Mouse (Mus musculus): Measurements from ENCODE around the gene Prkn.
A peak's percentile ranks its signal among the peaks of the same experiment; 100 is the strongest.
"Not testable (repeated sequence)": the region's sequence is repeated elsewhere in the genome, so short reads cannot be mapped to it uniquely, and the experiment has no call there.

Gene Prkn

DNA sequence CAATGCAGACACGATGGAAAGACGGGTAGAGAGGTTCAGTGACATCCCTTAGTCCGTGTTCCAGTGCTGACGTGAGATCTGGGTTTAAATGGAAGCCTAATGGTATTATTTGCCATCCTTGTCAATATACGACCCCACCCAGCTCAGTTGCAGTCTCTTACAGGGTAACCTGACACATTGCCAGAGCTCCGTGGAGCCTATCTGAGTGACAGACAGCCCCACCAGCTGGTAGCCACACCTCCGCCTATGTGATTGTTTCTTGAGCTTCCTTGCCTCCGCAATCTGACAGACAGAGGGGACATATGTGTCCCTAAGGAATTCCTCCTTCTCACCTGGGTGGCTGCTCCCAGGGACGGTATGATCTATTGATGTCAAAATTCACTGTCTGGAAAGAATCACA is 1141.5 kb downstream of the Prkn start:
- no peak for DNase-seq (ENCODE audit: low spot score in 2 of 2)

DNA sequence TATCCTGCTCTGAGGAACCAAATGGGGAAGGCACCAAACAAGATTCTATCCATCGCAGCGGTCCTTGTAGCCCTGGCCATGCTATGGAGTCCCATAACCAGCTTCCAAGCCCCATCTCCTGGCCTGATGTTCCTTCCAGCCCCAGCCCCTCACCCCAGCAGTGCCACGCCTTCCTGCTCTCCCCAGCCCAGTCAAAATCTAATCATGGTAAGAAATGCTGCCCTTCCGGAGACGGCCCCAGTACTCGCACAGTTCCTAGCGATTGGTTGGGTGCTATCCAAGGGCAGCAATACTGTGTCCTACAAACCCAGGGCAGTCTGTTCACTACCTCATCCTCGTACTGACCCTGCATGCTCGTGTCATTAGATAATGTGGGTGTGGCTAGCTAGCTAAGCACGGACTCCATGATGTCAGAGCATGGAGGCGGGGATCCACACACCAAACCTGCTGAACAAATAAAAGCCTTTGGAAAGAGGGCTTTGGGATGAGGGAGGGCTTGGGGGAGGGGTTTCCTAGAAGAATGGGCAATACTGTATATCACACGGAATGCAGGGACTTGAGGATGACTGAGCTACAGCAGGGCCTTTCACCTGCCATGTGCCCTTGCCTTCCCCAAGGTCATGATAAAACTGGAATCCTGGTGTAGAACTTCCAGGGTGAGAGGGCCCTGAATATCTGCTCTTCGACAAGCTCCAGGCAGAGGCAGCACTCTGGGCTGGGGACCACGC is 1148.1 kb downstream of the Prkn start:
- DNase-seq (ENCODE audit: low spot score in 2 of 2) = no peak

DNA sequence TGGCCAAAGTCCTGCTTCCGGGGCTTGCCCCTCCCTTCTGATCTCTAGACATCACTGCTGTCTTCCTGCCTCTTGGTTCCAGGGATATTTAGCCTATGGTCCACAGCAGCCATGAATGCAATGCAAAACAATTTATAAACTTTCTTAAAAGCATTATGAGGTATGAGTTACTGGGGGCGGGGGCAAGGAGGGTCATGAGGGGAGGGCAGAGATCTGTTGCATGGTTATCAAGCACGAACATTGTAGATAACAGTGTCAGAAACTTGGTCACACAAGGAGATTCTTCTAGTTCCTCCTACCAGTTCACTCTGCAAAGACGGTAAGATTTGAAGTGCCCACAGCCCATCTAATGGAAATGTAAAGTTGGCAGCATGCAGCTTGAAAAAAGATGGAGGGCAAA is 1149.1 kb downstream of the Prkn start:
- DNase-seq (ENCODE audit: low spot score in 2 of 2) = no peak

DNA sequence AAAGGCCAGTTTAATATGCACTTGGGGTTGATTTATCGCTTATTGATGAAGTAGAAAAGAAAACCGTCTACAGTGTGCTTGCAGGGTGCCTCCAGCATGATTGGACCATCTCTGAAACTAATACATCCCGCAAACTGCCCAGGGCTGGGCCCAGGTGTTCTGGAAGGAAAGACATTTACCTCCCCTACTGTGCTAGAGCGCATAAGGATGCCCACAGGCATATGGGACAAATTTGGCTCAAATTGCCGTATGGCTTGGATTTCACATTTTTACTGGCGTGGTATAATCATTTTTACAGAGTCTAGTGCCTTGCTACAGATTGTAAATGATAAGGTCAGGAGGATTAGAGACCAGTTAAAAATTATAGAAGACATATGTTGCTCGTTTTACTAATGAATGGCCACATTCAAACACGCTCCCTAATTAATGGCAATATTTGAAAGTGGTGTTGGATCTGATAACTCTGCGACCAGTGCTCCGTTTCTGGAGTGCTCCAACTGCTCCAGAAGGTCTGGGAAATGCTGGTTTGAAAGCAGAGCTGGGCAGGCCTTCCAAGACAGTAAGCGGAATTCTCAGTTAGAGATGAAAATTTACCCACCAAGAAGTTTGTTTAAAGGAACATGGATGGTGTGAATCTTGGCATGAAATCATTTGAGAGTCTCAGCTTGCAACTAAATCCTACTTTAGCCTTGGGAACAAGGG is 1150.4 kb downstream of the Prkn start:
- DNase-seq (ENCODE audit: low spot score in 2 of 2) = no peak

DNA sequence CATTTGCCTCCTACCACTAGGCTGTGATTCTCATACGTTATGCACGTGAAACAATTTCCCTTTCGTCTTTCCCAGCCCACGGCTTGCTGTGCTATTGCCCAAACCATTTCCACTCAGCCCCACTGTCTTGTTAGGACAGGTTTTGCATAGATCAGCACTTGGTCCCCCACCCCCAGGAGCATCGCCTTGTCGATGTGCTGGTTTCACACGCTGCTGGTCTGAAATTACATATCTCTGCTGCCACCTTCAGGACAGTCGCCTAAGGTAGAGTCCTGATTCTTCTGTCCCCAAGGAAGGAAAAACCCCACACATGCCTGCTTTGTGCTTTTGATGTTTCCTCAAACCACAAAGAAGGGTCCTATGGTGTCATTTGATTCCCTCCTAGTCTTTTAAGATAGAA is 1153.1 kb downstream of the Prkn start:
- DNase-seq (ENCODE audit: low spot score in 2 of 2) = peak in 1 of 2 experiments; percentile 73

DNA sequence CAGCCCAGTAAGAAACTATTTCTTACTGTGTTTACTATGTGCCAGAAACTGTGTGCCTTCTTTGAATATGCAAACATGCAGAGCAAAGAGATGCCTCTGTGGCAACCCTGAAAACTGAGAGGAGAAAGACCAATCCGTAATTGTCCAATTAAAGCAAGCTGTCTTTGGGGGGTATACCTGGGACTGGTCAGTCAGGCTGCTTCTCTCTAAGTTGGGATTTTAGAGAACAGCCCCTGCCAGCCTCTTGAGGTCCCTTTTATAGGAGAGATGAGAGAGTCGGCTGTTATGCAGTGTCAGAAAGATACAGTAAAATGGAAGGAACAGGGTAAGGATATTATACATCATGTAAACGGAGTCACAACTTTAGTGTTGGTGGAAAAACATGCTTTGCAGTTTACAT is 1154.1 kb downstream of the Prkn start:
- no peak for DNase-seq (ENCODE audit: low spot score in 2 of 2)

DNA sequence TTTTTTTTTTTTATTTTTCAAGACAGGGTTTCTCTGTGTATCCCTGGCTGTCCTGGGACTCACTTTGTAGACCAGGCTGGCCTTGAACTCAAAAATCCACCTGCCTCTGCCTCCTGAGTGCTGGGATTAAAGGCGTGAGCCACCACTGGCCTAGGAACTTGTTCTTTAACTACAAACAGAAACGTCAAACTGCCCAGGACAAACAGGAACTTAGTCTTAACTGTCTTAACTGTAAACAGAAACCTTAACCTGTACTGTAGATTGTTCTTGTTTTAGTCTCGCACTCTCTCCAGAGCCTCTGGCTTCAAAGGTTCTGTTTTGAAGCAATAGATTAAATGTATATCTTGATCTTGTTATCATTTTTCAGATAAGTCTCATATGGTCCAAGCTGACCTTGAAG is 1154.6 kb downstream of the Prkn start:
- DNase-seq (ENCODE audit: low spot score in 2 of 2) = not testable (repeated sequence)

DNA sequence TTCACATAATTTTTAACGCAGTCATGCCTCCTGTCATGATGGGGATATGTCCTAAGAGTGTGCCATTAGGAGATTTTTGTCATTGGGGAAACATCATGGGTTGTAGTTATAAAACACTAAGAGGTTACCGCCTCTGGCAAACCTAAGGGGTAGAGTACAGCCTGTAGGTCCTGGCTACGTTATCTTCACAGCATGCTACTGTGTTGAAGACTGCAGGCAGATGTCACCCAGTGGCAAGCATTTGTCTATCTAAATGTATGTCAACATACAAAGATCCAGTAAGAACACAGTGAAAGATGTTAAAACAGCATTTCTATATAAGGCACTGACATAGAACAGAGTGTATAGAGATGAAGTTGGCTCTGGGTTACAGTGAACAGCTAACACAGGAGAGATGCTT is 1155.3 kb downstream of the Prkn start:
- DNase-seq (ENCODE audit: low spot score in 2 of 2) = no peak

DNA sequence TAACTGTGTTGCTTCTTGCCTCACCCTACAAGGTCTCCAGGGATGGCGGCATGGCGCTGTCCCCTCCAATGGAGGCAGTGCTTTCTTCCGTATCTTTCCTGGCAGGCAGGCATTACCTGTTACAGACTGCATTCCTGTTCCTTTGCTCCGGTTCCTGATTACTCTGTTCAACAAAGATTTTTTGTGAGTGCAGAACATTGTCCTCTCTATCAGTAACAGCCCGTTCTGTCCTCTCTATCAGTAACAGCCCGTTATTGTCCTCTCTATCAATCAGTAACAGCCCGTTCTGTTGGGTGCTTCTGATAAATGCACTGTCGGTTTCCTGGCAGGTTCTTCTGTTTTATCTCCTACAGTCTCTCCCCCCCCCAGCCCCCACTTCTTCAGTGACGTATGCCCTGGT is 1156.1 kb downstream of the Prkn start:
- no peak for DNase-seq (ENCODE audit: low spot score in 2 of 2)

DNA sequence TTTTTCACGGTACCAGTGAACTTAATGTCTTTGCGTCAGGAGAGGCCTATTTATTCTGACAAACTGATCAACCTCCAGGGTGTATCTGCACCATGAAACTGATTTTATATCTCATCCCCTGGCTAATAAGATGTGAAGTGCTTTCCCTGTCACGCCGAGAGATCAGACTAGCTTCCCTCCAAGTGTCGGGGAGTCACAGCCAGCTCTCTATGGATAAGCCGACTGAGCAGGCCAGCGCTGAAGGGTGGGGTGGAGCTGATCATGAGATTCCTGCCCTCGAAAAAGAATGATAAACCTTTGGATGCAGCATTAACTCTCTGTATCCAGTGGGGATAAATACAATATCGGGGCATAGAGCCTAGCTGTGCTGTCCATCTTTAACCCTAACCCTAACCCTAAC is 1160.1 kb downstream of the Prkn start:
- DNase-seq (ENCODE audit: low spot score in 2 of 2) = no peak

DNA sequence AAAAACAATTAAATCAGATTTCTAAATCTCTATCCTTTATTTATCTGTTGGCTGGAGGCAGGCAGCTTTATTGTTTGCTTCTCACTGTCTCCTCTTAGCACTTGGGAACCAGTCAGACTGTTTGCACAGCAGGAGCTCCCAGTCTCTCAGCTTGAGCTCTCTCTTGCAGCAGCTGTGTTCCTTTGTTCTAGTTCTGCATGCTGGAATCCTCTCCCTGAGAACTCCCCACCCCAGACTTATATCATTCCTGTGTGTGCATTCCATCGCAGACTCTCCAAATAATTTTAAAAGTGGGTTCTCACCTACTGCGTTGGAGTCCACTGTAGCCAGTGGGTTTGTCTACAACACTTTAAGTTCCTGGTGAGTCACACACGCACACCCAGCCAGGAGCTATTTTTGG is 1181.1 kb downstream of the Prkn start:
- no peak for DNase-seq (ENCODE audit: low spot score in 2 of 2)

DNA sequence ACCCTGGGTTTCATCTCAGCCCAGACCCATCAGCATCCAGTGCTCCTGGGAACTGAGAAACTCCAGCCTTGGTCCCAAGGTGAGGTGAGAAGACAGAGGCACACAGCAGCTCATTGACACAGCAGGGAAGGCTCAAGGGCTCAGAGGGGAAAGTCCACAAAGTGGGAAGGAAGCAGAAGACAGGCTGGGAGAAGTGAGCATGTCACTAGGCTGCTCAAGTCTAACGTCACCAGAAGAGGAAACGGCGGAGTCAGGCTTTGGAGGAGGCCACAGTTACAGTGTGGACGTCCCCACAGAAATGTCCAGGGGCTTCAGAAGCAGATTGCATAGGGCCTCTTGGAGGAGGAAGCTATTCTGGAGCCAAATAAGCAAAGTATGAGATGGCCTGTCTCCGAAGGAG is 1189.2 kb downstream of the Prkn start:
- no peak for DNase-seq (ENCODE audit: low spot score in 2 of 2)

DNA sequence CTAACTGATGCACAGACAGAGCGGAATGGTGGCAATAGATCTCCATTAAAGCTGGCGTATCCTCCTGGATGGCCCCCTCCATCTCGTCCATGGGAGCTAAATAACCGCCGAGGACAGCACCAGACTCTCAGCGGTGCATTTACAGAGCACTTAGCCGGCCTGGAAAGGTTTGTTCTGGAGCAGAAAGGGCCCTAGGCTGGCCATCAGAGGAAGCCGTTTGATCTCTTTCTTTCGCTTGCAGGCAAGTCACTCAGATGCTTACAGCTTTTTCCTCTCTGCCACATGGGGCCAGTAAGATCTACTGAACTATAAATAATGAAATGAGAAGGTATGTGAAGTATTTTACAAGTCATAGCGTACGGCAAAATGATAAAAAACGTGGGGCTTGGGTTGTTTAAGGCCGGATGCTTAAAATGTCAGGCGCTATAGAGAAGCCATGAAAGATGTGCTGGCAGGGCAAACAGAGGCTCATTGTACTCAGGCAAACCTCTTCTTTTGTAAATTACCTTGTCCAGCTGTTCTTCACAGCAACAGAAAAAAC is 1189.8 kb downstream of the Prkn start:
- DNase-seq (ENCODE audit: low spot score in 2 of 2) = no peak

DNA sequence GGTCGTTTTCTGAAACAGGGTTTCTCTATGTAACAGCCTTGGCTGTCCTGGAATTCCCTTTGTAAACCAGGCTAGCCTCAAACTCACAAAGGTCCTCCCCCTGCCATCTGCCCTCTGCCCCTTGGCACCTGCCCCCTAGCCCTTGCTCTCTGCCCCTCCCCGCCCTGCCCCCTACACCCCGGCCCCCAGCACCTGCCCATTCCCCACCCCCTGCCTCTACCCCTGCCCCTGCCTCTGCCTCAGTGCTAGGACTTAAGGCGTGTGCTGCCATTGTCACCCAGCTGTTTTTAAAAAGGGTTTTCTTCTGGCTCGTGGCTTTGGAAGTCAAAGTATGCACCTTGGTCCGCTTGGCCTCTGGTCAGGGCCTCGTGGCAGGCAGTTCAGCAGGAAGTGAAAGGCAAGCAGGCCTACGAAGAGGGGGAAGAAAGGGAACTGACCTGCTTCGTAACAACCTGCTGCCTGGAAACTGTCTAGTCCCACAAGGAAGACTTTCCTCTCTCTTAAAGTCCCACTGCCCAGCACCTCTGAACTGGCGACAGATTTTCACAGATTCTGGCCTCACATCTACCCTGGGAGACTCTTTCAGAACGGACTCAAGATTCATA is 1190.5 kb downstream of the Prkn start:
- no peak for DNase-seq (ENCODE audit: low spot score in 2 of 2)

DNA sequence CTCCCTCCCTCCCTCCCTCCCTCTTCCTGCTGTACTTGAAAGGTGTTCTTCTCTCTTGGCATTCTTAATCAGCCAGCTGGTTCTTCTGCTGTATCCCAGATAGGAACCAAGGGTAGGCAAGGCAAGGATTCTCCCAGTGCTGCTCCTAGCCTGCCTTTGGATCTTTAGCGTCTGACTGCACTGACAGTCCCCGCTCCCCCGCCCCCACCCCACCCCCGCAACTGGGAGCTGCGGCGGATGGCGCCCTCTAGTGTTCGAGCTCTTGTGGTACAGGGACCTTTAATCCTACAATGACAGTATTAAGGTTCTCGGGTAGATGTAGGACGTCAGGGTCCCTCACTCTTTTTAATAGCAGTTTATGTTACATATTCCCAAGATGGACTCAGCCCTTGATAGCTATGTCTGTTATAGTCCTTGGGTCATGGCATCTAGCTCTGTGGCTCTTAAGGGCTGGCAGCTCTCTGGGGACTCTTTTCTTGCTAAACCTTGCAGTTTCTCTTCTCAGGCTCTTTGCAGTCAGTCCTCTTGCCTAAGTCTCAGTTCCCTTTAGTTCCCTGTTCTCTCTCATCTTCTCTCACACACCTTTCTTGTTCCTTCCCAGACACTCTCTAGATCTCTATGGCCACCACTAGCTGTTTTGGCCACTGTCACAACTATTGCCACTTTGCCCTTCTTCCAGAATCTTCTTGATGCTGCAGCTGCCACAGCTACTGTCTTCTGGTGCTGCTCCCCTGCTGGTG is 1191.2 kb downstream of the Prkn start:
- DNase-seq (ENCODE audit: low spot score in 2 of 2) = peak in 1 of 2 experiments; percentile 65

DNA sequence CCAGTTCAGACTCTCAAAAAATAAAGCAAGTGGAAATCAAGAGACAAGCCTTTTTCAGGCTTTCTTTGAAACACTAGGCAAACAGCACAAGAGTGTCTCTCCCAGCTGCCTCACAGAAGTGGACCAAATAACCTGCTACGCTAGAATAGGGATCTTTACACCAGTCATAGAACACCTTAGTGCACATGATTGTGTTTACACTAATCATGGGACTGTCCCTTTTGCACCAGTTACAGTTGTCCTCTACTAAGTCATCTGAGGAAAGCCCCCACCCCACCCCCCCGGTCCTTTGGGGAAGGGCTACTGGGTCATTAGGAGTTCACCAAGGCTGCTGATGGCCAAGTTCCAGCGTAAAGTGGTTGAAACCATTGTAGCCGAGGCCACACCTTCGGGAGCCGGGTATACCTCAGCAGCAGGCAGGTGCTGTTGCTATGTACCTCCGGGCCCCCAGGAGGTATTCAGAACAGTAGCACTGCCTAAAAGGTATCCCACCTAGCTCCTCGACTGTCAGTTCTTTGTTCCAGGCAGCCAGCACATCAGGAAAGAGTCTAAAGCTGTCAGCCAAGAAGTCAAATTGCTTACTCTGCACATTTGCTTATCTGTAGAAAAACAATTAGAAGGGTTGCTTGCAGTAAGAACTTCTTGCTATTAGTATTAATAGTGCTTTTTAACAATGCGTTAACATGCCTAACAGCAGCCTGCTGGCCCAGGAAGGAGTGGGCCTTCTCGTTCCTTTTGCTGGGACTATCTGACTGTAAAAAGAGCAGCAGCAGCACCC is 1192.0 kb downstream of the Prkn start:
- DNase-seq (ENCODE audit: low spot score in 2 of 2) = no peak

DNA sequence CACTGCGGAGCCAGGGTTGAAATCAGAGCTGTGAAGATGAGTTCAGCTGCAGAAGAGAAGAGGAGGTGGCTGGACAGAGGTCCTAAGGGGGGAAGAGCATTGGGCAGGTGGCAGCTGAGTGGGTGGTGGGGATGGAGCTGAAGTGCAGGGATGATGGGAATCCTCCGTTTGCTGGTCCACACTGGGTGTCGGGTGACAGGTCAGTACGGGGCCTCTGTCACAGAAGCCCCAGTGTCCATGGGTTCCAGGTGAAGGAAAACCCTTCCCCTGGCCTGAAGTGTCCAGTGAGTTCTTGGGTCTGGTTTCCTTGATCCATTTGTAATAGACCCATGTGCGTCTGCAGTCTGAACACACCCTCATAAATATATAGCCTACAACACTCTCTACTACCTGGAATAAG is 1195.2 kb downstream of the Prkn start:
- no peak for DNase-seq (ENCODE audit: low spot score in 2 of 2)

DNA sequence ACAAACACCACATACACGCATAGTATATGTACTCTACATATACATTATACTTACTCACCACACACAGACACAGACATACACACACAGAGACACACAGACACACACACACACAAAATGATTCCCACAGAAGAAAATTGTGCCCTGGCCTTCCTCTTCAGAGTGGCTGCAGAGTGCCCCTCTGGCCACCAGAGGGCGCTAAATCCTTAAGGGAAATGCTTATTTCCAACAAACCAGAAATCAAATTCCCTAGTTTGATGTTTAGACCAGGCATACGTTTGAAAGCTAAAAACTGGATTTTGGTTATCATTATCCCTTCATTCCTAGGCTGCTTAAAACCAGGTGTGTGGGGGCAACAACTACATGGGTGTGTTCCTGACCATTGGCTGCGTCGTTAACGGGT is 1196.0 kb downstream of the Prkn start:
- peak in 1 of 2 experiments; percentile 76 for DNase-seq (ENCODE audit: low spot score in 2 of 2)

DNA sequence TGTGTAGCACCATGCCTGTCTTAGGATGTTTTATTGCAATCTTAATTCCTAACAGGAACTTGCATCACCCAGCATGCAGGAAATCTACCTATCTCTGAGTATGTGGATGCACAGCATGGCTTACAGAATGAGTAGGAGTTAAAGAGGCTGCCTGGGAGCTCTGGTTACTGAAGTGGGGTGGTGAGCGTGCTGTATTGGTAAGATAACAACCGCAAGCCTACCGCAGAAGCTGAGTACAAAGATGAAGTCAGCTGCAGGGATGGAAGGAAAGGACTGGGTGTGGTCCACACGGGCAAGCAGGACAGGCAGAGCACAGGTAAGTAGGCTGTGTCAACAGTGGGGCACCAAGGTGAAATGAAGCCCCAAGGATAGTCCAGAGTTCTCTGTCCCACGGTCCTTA is 1196.9 kb downstream of the Prkn start:
- no peak for DNase-seq (ENCODE audit: low spot score in 2 of 2)

DNA sequence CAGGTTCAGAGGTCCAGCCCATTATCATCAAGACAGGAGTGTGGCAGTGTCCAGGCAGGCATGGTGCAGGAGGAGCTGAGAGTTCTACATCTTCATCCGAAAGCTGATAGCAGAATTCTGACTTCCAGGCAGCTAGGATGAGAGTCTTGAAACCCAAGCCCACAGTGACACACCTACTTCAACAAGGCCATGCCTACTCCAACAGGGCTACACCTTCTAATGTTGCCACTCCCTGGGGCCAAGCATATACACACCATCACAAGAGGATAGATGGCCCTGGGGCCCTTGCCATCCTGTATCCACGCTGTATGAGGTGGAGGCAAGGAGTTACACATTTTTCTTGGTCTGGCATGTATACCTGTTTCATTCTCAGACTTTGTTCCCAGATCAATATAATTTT is 1197.4 kb downstream of the Prkn start:
- DNase-seq (ENCODE audit: low spot score in 2 of 2) = no peak

DNA sequence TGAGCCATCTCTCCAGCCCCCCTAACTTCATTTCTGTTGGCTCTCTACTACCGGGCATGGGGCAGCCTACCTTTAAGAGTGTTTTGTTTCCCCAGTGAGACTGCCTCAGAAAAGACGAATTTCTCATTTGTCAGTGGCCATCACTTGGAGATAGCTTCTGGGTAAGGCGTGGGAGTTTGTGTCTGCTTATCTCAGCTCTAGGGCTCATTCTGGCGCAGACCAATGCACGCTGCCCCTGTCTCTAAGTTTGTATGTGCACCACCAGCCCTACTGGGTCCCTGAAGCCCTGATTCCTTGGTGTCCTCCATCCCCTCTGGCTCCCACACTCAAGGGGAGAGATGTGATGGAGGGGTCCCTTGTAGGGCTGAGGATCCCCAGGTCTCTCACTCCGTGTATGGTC is 1198.3 kb downstream of the Prkn start:
- DNase-seq (ENCODE audit: low spot score in 2 of 2) = no peak

Measured in left cerebral cortex, adult 9 months (tissue).